Mouse (Mus musculus): ENCODE measurements around the gene Lrp5. TPM values are rescaled to one million over a fixed set of nuclear protein-coding genes. Genes with fewer than 3 reads are reported as not detected.
A peak's percentile ranks its signal among the peaks of the same experiment; 100 is the strongest.

The Lrp5 gene
- polyA plus RNA-seq, 1 experiment from 2014 or later = 0.98 TPM

- H3K4me3 ChIP-seq (ENCODE audit: low read depth, low read length) = peak overlapping the region; percentile 88
- H3K27ac ChIP-seq (ENCODE audit: low read depth, low read length) = peak overlapping the region; percentile 93; the same call in 1 of the 2 replicates
- H3K27me3 ChIP-seq (ENCODE audit: control insufficient read depth, insufficient read depth, low read length) = no peaks in the 10 kb centered on the region
- no peaks in the 10 kb centered on the region for H3K36me3 ChIP-seq (ENCODE audit: control insufficient read depth, insufficient read depth, low read length)
- 75% methylated on average over 5 of the region's 5 CpGs for WGBS
- no peak overlapping the region for H3K9ac ChIP-seq (replicated peaks; ENCODE audit: low read depth, low read length)
- no peaks in the 10 kb centered on the region for H3K9me3 ChIP-seq (ENCODE audit: control insufficient read depth, low read length)
- H3K4me2 ChIP-seq (ENCODE audit: low read depth, low read length) = peak overlapping the region; percentile 37
- H3K4me1 ChIP-seq (ENCODE audit: control insufficient read depth, insufficient read depth, low read length) = peaks cover 19% of the 10 kb centered on the region
- ATAC-seq (ENCODE audit: low read depth) = peak; percentile 4; the same call in 1 of the 2 replicates
Observed at GRCm38 (mm10) chr19:3576451-3577264, 109.7 kb downstream of the Lrp5 start.

- H3K4me3 ChIP-seq (ENCODE audit: low read depth, low read length) = peak within 1 kb of the TSS; percentile 88
- H3K9ac ChIP-seq (replicated peaks; ENCODE audit: low read depth, low read length) = peak within 1 kb of the TSS; percentile 80
- H3K36me3 ChIP-seq (ENCODE audit: control insufficient read depth, insufficient read depth, low read length) = no peaks in the 10 kb centered on the region
- no peaks in the 10 kb centered on the region for H3K27me3 ChIP-seq (ENCODE audit: control insufficient read depth, insufficient read depth, low read length)
- H3K9me3 ChIP-seq (ENCODE audit: control insufficient read depth, low read length) = no peaks in the 10 kb centered on the region
- ATAC-seq (ENCODE audit: low read depth) = peak; percentile 96
- H3K4me1 ChIP-seq (ENCODE audit: control insufficient read depth, insufficient read depth, low read length) = peaks cover 19% of the 10 kb centered on the region
- WGBS = under 1% methylated on average over 42 of the region's 51 CpGs
- peak within 1 kb of the TSS; percentile 93 for H3K27ac ChIP-seq (ENCODE audit: low read depth, low read length)
- peak within 1 kb of the TSS; percentile 91 for H3K4me2 ChIP-seq (ENCODE audit: low read depth, low read length)
Observed at GRCm38 (mm10) chr19:3575632-3576384, 110.6 kb downstream of the Lrp5 start, which contains the start of gene Ppp6r3. Gene Ppp6r3 (minus strand): TSS chr19:3575749.

GRCm38 (mm10) chr19:3575276-3575631 is 111.1 kb downstream of the Lrp5 start:
- Histone ChIP-seq H3K9me3 (ENCODE audit: control insufficient read depth, low read length) (no peaks in the 10 kb centered on the region), H3K4me1 (ENCODE audit: control insufficient read depth, insufficient read depth, low read length) (peaks cover 19% of the 10 kb centered on the region), H3K36me3 (ENCODE audit: control insufficient read depth, insufficient read depth, low read length) (no peaks in the 10 kb centered on the region), H3K27ac (ENCODE audit: low read depth, low read length) (peak overlapping the region; percentile 93), H3K4me3 (ENCODE audit: low read depth, low read length) (peak overlapping the region; percentile 88), H3K4me2 (ENCODE audit: low read depth, low read length) (peak overlapping the region; percentile 91), H3K9ac (replicated peaks; ENCODE audit: low read depth, low read length) (peak overlapping the region; percentile 80), H3K27me3 (ENCODE audit: control insufficient read depth, insufficient read depth, low read length) (no peaks in the 10 kb centered on the region)
- WGBS = 0% methylated on average over 41 of the region's 50 CpGs
- peak; percentile 45 for ATAC-seq (ENCODE audit: low read depth)

- Histone ChIP-seq H3K27ac (ENCODE audit: low read depth, low read length) (peak overlapping the region; percentile 93; the same call in 1 of the 2 replicates), H3K4me1 (ENCODE audit: control insufficient read depth, insufficient read depth, low read length) (peaks cover 19% of the 10 kb centered on the region), H3K27me3 (ENCODE audit: control insufficient read depth, insufficient read depth, low read length) (no peaks in the 10 kb centered on the region), H3K36me3 (ENCODE audit: control insufficient read depth, insufficient read depth, low read length) (no peaks in the 10 kb centered on the region), H3K9ac (replicated peaks; ENCODE audit: low read depth, low read length) (peak overlapping the region; percentile 80), H3K4me2 (ENCODE audit: low read depth, low read length) (peak overlapping the region; percentile 91), H3K9me3 (ENCODE audit: control insufficient read depth, low read length) (no peaks in the 10 kb centered on the region), H3K4me3 (ENCODE audit: low read depth, low read length) (peak overlapping the region; percentile 88)
- no peak for ATAC-seq (ENCODE audit: low read depth)
- WGBS = 3% methylated on average over 9 of the region's 9 CpGs
Observed at GRCm38 (mm10) chr19:3574593-3575094, 111.7 kb downstream of the Lrp5 start.

GRCm38 (mm10) chr19:3564309-3564708 is 122.1 kb downstream of the Lrp5 start:
- no peaks in the 10 kb centered on the region for H3K36me3 ChIP-seq (ENCODE audit: control insufficient read depth, insufficient read depth, low read length)
- no peaks in the 10 kb centered on the region for H3K9me3 ChIP-seq (ENCODE audit: control insufficient read depth, low read length)
- H3K9ac ChIP-seq (replicated peaks; ENCODE audit: low read depth, low read length) = no peak overlapping the region
- H3K27ac ChIP-seq (ENCODE audit: low read depth, low read length) = no peak overlapping the region
- H3K4me2 ChIP-seq (ENCODE audit: low read depth, low read length) = no peak overlapping the region
- H3K4me1 ChIP-seq (ENCODE audit: control insufficient read depth, insufficient read depth, low read length) = no peaks in the 10 kb centered on the region
- WGBS = 91% methylated on average over 3 of the region's 3 CpGs
- H3K4me3 ChIP-seq (ENCODE audit: low read depth, low read length) = no peak overlapping the region
- ATAC-seq (ENCODE audit: low read depth) = no peak
- H3K27me3 ChIP-seq (ENCODE audit: control insufficient read depth, insufficient read depth, low read length) = no peaks in the 10 kb centered on the region

GRCm38 (mm10) chr19:3562752-3563151 is 123.6 kb downstream of the Lrp5 start:
- no peak overlapping the region for H3K9ac ChIP-seq (replicated peaks; ENCODE audit: low read depth, low read length)
- H3K4me2 ChIP-seq (ENCODE audit: low read depth, low read length) = no peak overlapping the region
- H3K4me1 ChIP-seq (ENCODE audit: control insufficient read depth, insufficient read depth, low read length) = no peaks in the 10 kb centered on the region
- no peaks in the 10 kb centered on the region for H3K9me3 ChIP-seq (ENCODE audit: control insufficient read depth, low read length)
- no peak overlapping the region for H3K27ac ChIP-seq (ENCODE audit: low read depth, low read length)
- no peaks in the 10 kb centered on the region for H3K27me3 ChIP-seq (ENCODE audit: control insufficient read depth, insufficient read depth, low read length)
- 93% methylated on average over 6 of the region's 6 CpGs for WGBS
- no peak overlapping the region for H3K4me3 ChIP-seq (ENCODE audit: low read depth, low read length)
- ATAC-seq (ENCODE audit: low read depth) = no peak
- H3K36me3 ChIP-seq (ENCODE audit: control insufficient read depth, insufficient read depth, low read length) = no peaks in the 10 kb centered on the region

GRCm38 (mm10) chr19:3562298-3562697 is 124.1 kb downstream of the Lrp5 start:
- no peak for ATAC-seq (ENCODE audit: low read depth)
- no peak overlapping the region for H3K27ac ChIP-seq (ENCODE audit: low read depth, low read length)
- 91% methylated on average over 2 of the region's 2 CpGs for WGBS
- H3K4me3 ChIP-seq (ENCODE audit: low read depth, low read length) = no peak overlapping the region
- H3K4me2 ChIP-seq (ENCODE audit: low read depth, low read length) = no peak overlapping the region
- H3K9ac ChIP-seq (replicated peaks; ENCODE audit: low read depth, low read length) = no peak overlapping the region
- H3K27me3 ChIP-seq (ENCODE audit: control insufficient read depth, insufficient read depth, low read length) = no peaks in the 10 kb centered on the region
- H3K36me3 ChIP-seq (ENCODE audit: control insufficient read depth, insufficient read depth, low read length) = no peaks in the 10 kb centered on the region
- no peaks in the 10 kb centered on the region for H3K9me3 ChIP-seq (ENCODE audit: control insufficient read depth, low read length)
- no peaks in the 10 kb centered on the region for H3K4me1 ChIP-seq (ENCODE audit: control insufficient read depth, insufficient read depth, low read length)

GRCm38 (mm10) chr19:3556169-3556827 is 130.1 kb downstream of the Lrp5 start:
- H3K27me3 ChIP-seq (ENCODE audit: control insufficient read depth, insufficient read depth, low read length) = no peaks in the 10 kb centered on the region
- H3K4me2 ChIP-seq (ENCODE audit: low read depth, low read length) = no peak overlapping the region
- no peak overlapping the region for H3K4me3 ChIP-seq (ENCODE audit: low read depth, low read length)
- no peaks in the 10 kb centered on the region; the same call in 1 of the 2 replicates for H3K4me1 ChIP-seq (ENCODE audit: control insufficient read depth, insufficient read depth, low read length)
- no peaks in the 10 kb centered on the region for H3K36me3 ChIP-seq (ENCODE audit: control insufficient read depth, insufficient read depth, low read length)
- no peak overlapping the region for H3K9ac ChIP-seq (replicated peaks; ENCODE audit: low read depth, low read length)
- no peak overlapping the region for H3K27ac ChIP-seq (ENCODE audit: low read depth, low read length)
- WGBS = 95% methylated on average over 2 of the region's 2 CpGs
- no peaks in the 10 kb centered on the region for H3K9me3 ChIP-seq (ENCODE audit: control insufficient read depth, low read length)
- ATAC-seq (ENCODE audit: low read depth) = no peak

All from neural tube, embryonic 14.5 days (tissue).